Mouse (Mus musculus) CH12.LX (cell line): ENCODE data around the gene Uqcrc1. TPM values are rescaled to one million over a fixed set of nuclear protein-coding genes. Genes with fewer than 3 reads are reported as not detected.

Source experiments
- DNase-seq: peaks from one replicate; pipeline ENCODE4 v3.0.0-alpha.2; 2013; ENCODE audit errors: extremely low read depth
- H3K27ac ChIP-seq: 2 replicates; pipeline ENCODE4 v1.5.1; 2012; ENCODE audit warnings: low read depth, mild to moderate bottlenecking, control low read depth, moderate library complexity; ENCODE audit not compliant: insufficient read depth
- H3K27me3 ChIP-seq: replicated peaks from 2 replicates; pipeline ENCODE3; 2012; ENCODE audit warnings: inconsistent platforms
- H3K36me3 ChIP-seq, 2 experiments: replicated peaks in 1 of 2; 2 replicates each; pipeline versions ENCODE3 to v1.6.1; 2012; ENCODE audit warnings: inconsistent platforms in 1 of 2, low read length in 1 of 2, mild to moderate bottlenecking in 1 of 2, mixed read lengths in 1 of 2, moderate library complexity in 1 of 2; ENCODE audit not compliant: control insufficient read depth in 1 of 2, insufficient read depth in 1 of 2
- H3K4me1 ChIP-seq, 2 experiments: 2 replicates each; pipeline ENCODE4 v1.6.1; 2012; ENCODE audit warnings: inconsistent platforms in 1 of 2, moderate library complexity in 1 of 2; ENCODE audit not compliant: insufficient read depth in 2 of 2, control insufficient read depth in 1 of 2
- H3K4me2 ChIP-seq: 2 replicates; pipeline ENCODE4 v1.6.1; 2012; ENCODE audit warnings: low read depth, mild to moderate bottlenecking, control low read depth; ENCODE audit not compliant: poor library complexity, insufficient read depth, severe bottlenecking
- H3K4me3 ChIP-seq, 3 experiments: fragments of 150-350 bp in 1 of 3; sonication (generic) in 1 of 3; replicated peaks in 1 of 3; 2 replicates each; pipeline versions ENCODE3 to v1.5.1; 2011 to 2012; ENCODE audit warnings: low read depth in 2 of 3, low read length in 2 of 3, mild to moderate bottlenecking in 2 of 3, moderate library complexity in 2 of 3, control low read depth in 1 of 3, improper control_type of control experiment in 1 of 3, inconsistent platforms in 1 of 3, mixed read lengths in 1 of 3; ENCODE audit not compliant: poor library complexity in 1 of 3
- H3K79me2 ChIP-seq: replicated peaks from 2 replicates; pipeline ENCODE4 v1.6.1; 2012; ENCODE audit warnings: mild to moderate bottlenecking, moderate library complexity; ENCODE audit not compliant: control insufficient read depth, poor library complexity, insufficient read depth, severe bottlenecking; ENCODE audit errors: extremely low read depth
- H3K9ac ChIP-seq: 2 replicates; pipeline ENCODE4 v1.6.1; 2012; ENCODE audit warnings: low read depth, mild to moderate bottlenecking, control low read depth, moderate library complexity; ENCODE audit not compliant: insufficient read depth
- H3K9me3 ChIP-seq: replicated peaks from 2 replicates; pipeline ENCODE3; 2012; ENCODE audit warnings: low read length, inconsistent platforms, mixed read lengths
- BHLHE40 ChIP-seq: IDR thresholded peaks from 2 replicates; pipeline ENCODE4 v1.6.1; 2011; ENCODE audit warnings: mild to moderate bottlenecking, low read depth, low read length, improper control_type of control experiment
- CHD1 ChIP-seq: IDR thresholded peaks from 2 replicates; pipeline ENCODE4 v1.6.1; 2012; ENCODE audit warnings: low read depth, low read length, improper control_type of control experiment, inconsistent platforms
- CHD2 ChIP-seq: IDR thresholded peaks from 2 replicates; pipeline ENCODE4 v1.6.1; 2011; ENCODE audit warnings: low read length, improper control_type of control experiment
- E2F4 ChIP-seq: IDR thresholded peaks from 2 replicates; pipeline ENCODE4 v1.6.1; 2011; ENCODE audit warnings: low read depth, low read length, improper control_type of control experiment; ENCODE audit not compliant: insufficient replicate concordance
- ELF1 ChIP-seq: IDR thresholded peaks from 2 replicates; pipeline ENCODE4 v1.6.1; 2014; ENCODE audit warnings: low read depth, mild to moderate bottlenecking, inconsistent platforms, low read length, improper control_type of control experiment
- EP300 ChIP-seq: IDR thresholded peaks from 2 replicates; pipeline ENCODE4 v1.6.1; 2011; ENCODE audit warnings: low read length, improper control_type of control experiment
- GABPA ChIP-seq: IDR thresholded peaks from 2 replicates; pipeline ENCODE4 v1.6.1; 2012; ENCODE audit warnings: low read depth, low read length, improper control_type of control experiment, inconsistent platforms; ENCODE audit not compliant: insufficient replicate concordance
- JUN ChIP-seq: IDR thresholded peaks from 2 replicates; pipeline ENCODE4 v1.6.1; 2011; ENCODE audit warnings: low read depth, mild to moderate bottlenecking, low read length, improper control_type of control experiment, moderate library complexity; ENCODE audit not compliant: insufficient read depth
- MAFK ChIP-seq: IDR thresholded peaks from 2 replicates; pipeline ENCODE4 v1.6.1; 2011; ENCODE audit warnings: low read length, improper control_type of control experiment; ENCODE audit not compliant: insufficient replicate concordance
- MXI1 ChIP-seq: IDR thresholded peaks from 2 replicates; pipeline ENCODE4 v1.6.1; 2011; ENCODE audit warnings: mild to moderate bottlenecking, low read depth, low read length, improper control_type of control experiment
- MYC ChIP-seq: IDR thresholded peaks from 2 replicates; pipeline ENCODE4 v1.6.1; 2011; ENCODE audit warnings: low read depth, mild to moderate bottlenecking, improper control_type of control experiment, low read length
- NELFE ChIP-seq: IDR thresholded peaks from 2 replicates; pipeline ENCODE4 v1.6.1; 2011; ENCODE audit warnings: low read depth, low read length, improper control_type of control experiment
- NRF1 ChIP-seq: IDR thresholded peaks from 2 replicates; pipeline ENCODE4 v1.6.1; 2014; ENCODE audit warnings: low read depth, mild to moderate bottlenecking, inconsistent platforms, low read length, improper control_type of control experiment, moderate library complexity
- POLR2A ChIP-seq: IDR thresholded peaks from 2 replicates; pipeline ENCODE4 v1.6.1; 2011; ENCODE audit warnings: low read depth, mild to moderate bottlenecking, improper control_type of control experiment, low read length
- RCOR1 ChIP-seq: conservative IDR thresholded peaks from 2 replicates; pipeline ENCODE4 v1.6.1; 2012; ENCODE audit warnings: low read depth, mild to moderate bottlenecking, inconsistent platforms, low read length, improper control_type of control experiment
- USF1 ChIP-seq: IDR thresholded peaks from 2 replicates; pipeline ENCODE4 v1.6.1; 2014; ENCODE audit warnings: low read depth, mild to moderate bottlenecking, inconsistent platforms, low read length, improper control_type of control experiment
- ZC3H11A ChIP-seq: IDR thresholded peaks from 2 replicates; pipeline ENCODE4 v1.6.1; 2012; ENCODE audit warnings: low read depth, mild to moderate bottlenecking, inconsistent platforms, low read length, improper control_type of control experiment
- ZKSCAN1 ChIP-seq: IDR thresholded peaks from 2 replicates; pipeline ENCODE4 v1.6.1; 2012; ENCODE audit warnings: low read depth, inconsistent platforms, low read length, improper control_type of control experiment, borderline replicate concordance
- ZNF384 ChIP-seq: IDR thresholded peaks from 2 replicates; pipeline ENCODE4 v1.6.1; 2012; ENCODE audit warnings: low read depth, low read length, improper control_type of control experiment, inconsistent platforms
- dilution Hi-C: fragments of 300-500 bp; cut with MboI; formaldehyde crosslinking; loops from 2 replicates; pipeline ENCODE4 v1.14.3; 2020; ENCODE audit warnings: low sequenced_read_pairs; ENCODE audit not compliant: extremely low pct_unique_long_range_greater_than_20kb, extremely low pct_ligation_motif_present
- in situ Hi-C: fragments of 300-500 bp; cut with MboI; formaldehyde crosslinking; loops from 3 replicates; pipeline ENCODE4 v1.14.3; 2019; ENCODE audit warnings: low sequenced_read_pairs, low pct_ligation_motif_present, low pct_unique_long_range_greater_than_20kb, mixed read lengths
- polyA plus RNA-seq: library from polyadenylated mRNA; unstranded; fragments of >175 nt; gene quantifications from 2 replicates; pipeline ENCODE4 v1.2.1, GENCODE M21; 2012; ENCODE audit warnings: low read depth; ENCODE audit not compliant: insufficient read length
- total RNA-seq, 2 experiments: library from RNA; depleted of rRNA; stranded (reverse); fragments of 300-350 nt in 1 of 2; fragments of >200 nt in 1 of 2; gene quantifications; 2 replicates each; pipeline ENCODE4 v1.2.3; 2012 to 2014

The Uqcrc1 gene
- total and polyA plus RNA-seq, 3 experiments = 301 to 351 (median 326) TPM

- dilution Hi-C loops = no loop called here
- Histone ChIP-seq H3K9me3 (no peaks in the 10 kb centered on the region), H3K79me2 (no peaks in the 10 kb centered on the region), H3K36me3 (peaks cover 0 to 26% of the 10 kb centered on the region in 2 experiments), H3K4me2 (no peak overlapping the region)
- no peak for TF ChIP-seq JUN
- no peak for TF ChIP-seq ELF1
- no peak for TF ChIP-seq MXI1
- no peak for TF ChIP-seq CHD1
- TF ChIP-seq USF1 = no peak
- no peak for TF ChIP-seq MYC
- no peak for TF ChIP-seq MAFK
- no peak for TF ChIP-seq ZKSCAN1
- no peak for TF ChIP-seq POLR2A
- TF ChIP-seq BHLHE40 = no peak
- no peak for TF ChIP-seq RCOR1
- TF ChIP-seq EP300 = no peak
- TF ChIP-seq CHD2 = no peak
- no peak for TF ChIP-seq ZC3H11A
- TF ChIP-seq GABPA = no peak
- no peak for TF ChIP-seq E2F4
- TF ChIP-seq, all 38 proteins: peak for 0
- Histone ChIP-seq H3K4me3 (no peak overlapping the region), H3K9ac (no peak overlapping the region), H3K27ac (no peak overlapping the region), H3K4me1 (no peaks in the 10 kb centered on the region), H3K27me3 (no peaks in the 10 kb centered on the region)
- DNase-seq = no peak
- in situ Hi-C loops = no loop called here
Measured at GRCm38 (mm10) chr9:108963577-108963976, 27.1 kb downstream of the Uqcrc1 start.

- DNase-seq = no peak
- dilution Hi-C loops (no loop called here), in situ Hi-C loops (no loop called here)
- Histone ChIP-seq H3K9ac (no peak overlapping the region), H3K4me3 (no peak overlapping the region), H3K4me2 (no peak overlapping the region), H3K4me1 (no peaks in the 10 kb centered on the region), H3K9me3 (no peaks in the 10 kb centered on the region), H3K79me2 (no peaks in the 10 kb centered on the region), H3K36me3 (peaks cover 0 to 27% of the 10 kb centered on the region in 2 experiments), H3K27me3 (no peaks in the 10 kb centered on the region), H3K27ac (no peak overlapping the region)
- TF ChIP-seq CHD2 (no peak), NRF1 (no peak), NELFE (no peak), ZNF384 (no peak), EP300 (no peak), USF1 (no peak), MAFK (no peak), E2F4 (no peak)
Measured at GRCm38 (mm10) chr9:108964338-108964737, 27.9 kb downstream of the Uqcrc1 start.
